In genomic region chr19:55941253-55942125, GRCm38 (mm10) we compare ENCODE assay signal across 9 mouse cellular contexts.
A peak's percentile ranks its signal among the peaks of the same experiment; 100 is the strongest.
DNase-seq lines count a peak whose midpoint lies in the region; ATAC-seq lines count a peak whose summit lies in the region.
"Had no signal": no experiment of that assay in that cellular context is flagged by ENCODE, and none has a peak within 500 bp of the region (broad histone marks: within the 10 kb centered on the region; RNA-seq: fewer than 3 reads in every experiment).

No protein-coding gene starts in this region.

- intact Hi-C loops in heart, postnatal 36 days (cut with DNase I), result no loop called here

- no peak for DNase-seq in kidney, postnatal 4 days
- peak; percentile 57 for DNase-seq in embryo, embryonic 10 days (ENCODE audit: low spot score)
- DNase-seq in forelimb bud, embryonic 11.5 days (ENCODE audit: low read depth, low spot score), result peak; percentile 55
- no peak for DNase-seq in adrenal gland, postnatal 14 days
- no peak for DNase-seq in layer of hippocampus, postnatal 10 days (ENCODE audit: low spot score in 2 of 2)
- DNase-seq in heart, postnatal 36 days, result no peak
- DNase-seq: cerebellum, postnatal 25 days had no signal

- no peaks in the 10 kb centered on the region for H3K36me3 ChIP-seq in kidney, embryonic 16.5 days (ENCODE audit: insufficient read depth, low read length)

- peak overlapping the region; percentile 39 for H3K4me2 ChIP-seq in kidney, embryonic 16.5 days (replicated peaks; ENCODE audit: low read depth, low read length)

- WGBS in kidney, embryonic 16.5 days, result 39% methylated on average over 16 of the region's 16 CpGs

- H3K9ac ChIP-seq in kidney, embryonic 16.5 days (replicated peaks; ENCODE audit: low read length), result peak overlapping the region; percentile 35; the same call in 1 of the 2 replicates

- no peak overlapping the region for H3K27ac ChIP-seq in kidney, embryonic 16.5 days (ENCODE audit: low read length)

- no peaks in the 10 kb centered on the region for H3K9me3 ChIP-seq in kidney, embryonic 16.5 days (ENCODE audit: low read length)

- no peaks in the 10 kb centered on the region for H3K27me3 ChIP-seq in kidney, embryonic 16.5 days (ENCODE audit: insufficient read depth, low read length)

- H3K4me1 ChIP-seq in kidney, embryonic 16.5 days (ENCODE audit: insufficient read depth, low read length), result peaks cover 13% of the 10 kb centered on the region

- peak; percentile 51; the same call in 1 of the 2 replicates for ATAC-seq in kidney, embryonic 16.5 days (ENCODE audit: low FRiP score, low TSS enrichment)
- peak; percentile 76 for ATAC-seq in megakaryocyte progenitor cell, adult 5-6 weeks (replicated peaks; ENCODE audit: poor library complexity)

- H3K4me3 ChIP-seq in kidney, embryonic 16.5 days (ENCODE audit: low read length), result no peak overlapping the region; the same call in 1 of the 2 replicates

Comparison
In these comparisons a context has a peak if more than half of its experiments do, and no peak if none do; other contexts are left out.
1. DNase-seq: peak in embryo, embryonic 10 days (single experiment) and forelimb bud, embryonic 11.5 days (single experiment); none in kidney, postnatal 4 days (0 of 2), adrenal gland, postnatal 14 days (single experiment), layer of hippocampus, postnatal 10 days (0 of 2) and heart, postnatal 36 days (0 of 2).